Mouse (Mus musculus) ES-Bruce4 (cell line): ENCODE data around the gene Ly6g6f.

Source experiments
- CTCF ChIP-seq: IDR thresholded peaks from one replicate; pipeline ENCODE4 v1.8.1; 2011; ENCODE audit warnings: low read depth, low read length
- POLR2A ChIP-seq: IDR thresholded peaks from one replicate; pipeline ENCODE4 v1.8.1; 2011; ENCODE audit warnings: low read length; ENCODE audit not compliant: insufficient read depth

- no peak for TF ChIP-seq CTCF
- no peak for TF ChIP-seq POLR2A
These were observed 4.7 kb downstream of the Ly6g6f start for GRCm38 (mm10) chr17:35080710-35081109.
